Mouse (Mus musculus): ENCODE data around the gene Pdik1l. TPM values are rescaled to one million over a fixed set of nuclear protein-coding genes. Genes with fewer than 3 reads are reported as not detected.

Pdik1l gene
- polyA plus RNA-seq, 1 experiment from 2014 or later: 14.9 TPM

Other genes with a start within 250 kb of the Pdik1l start
- gene Zfp683, start 234.1 kb downstream of the Pdik1l start, polyA plus RNA-seq (2016; fragmentation: Nextera tagmentation; extraction: Ambion mirVana): not detected in 2 replicates
- gene Crybg2, start 227.1 kb downstream of the Pdik1l start, polyA plus RNA-seq (2016; fragmentation: Nextera tagmentation; extraction: Ambion mirVana): 0.71 and 0.82 TPM in 2 replicates
- 18.5 and 21.5 TPM in 2 replicates for gene Cd52, start 192.8 kb downstream of the Pdik1l start, polyA plus RNA-seq (2016; fragmentation: Nextera tagmentation; extraction: Ambion mirVana)
- gene Ubxn11, start 185.3 kb downstream of the Pdik1l start, polyA plus RNA-seq (2016; fragmentation: Nextera tagmentation; extraction: Ambion mirVana): 3.4 and 3.7 TPM in 2 replicates
- 187 and 205 TPM in 2 replicates for gene Sh3bgrl3, start 159.1 kb downstream of the Pdik1l start, polyA plus RNA-seq (2016; fragmentation: Nextera tagmentation; extraction: Ambion mirVana)
- gene Cep85, start 100.8 kb downstream of the Pdik1l start, polyA plus RNA-seq (2016; fragmentation: Nextera tagmentation; extraction: Ambion mirVana): 37.5 and 38.0 TPM in 2 replicates
- not detected in 2 replicates for gene Gm7534, start 84.9 kb downstream of the Pdik1l start, polyA plus RNA-seq (2016; fragmentation: Nextera tagmentation; extraction: Ambion mirVana)
- gene Catsper4, start 60.5 kb downstream of the Pdik1l start, polyA plus RNA-seq (2016; fragmentation: Nextera tagmentation; extraction: Ambion mirVana): not detected in 2 replicates
- gene Cnksr1, start 49.5 kb downstream of the Pdik1l start, polyA plus RNA-seq (2016; fragmentation: Nextera tagmentation; extraction: Ambion mirVana): 0.19 TPM in 1 of 2 replicates, not detected in the other
- 0.30 and 0.48 TPM in 2 replicates for gene E130218I03Rik, start 44.2 kb downstream of the Pdik1l start, polyA plus RNA-seq (2016; fragmentation: Nextera tagmentation; extraction: Ambion mirVana)
- gene Zfp593, start 42.3 kb downstream of the Pdik1l start, polyA plus RNA-seq (2016; fragmentation: Nextera tagmentation; extraction: Ambion mirVana): 15.7 and 16.5 TPM in 2 replicates
- gene Gm30191, start 41.0 kb downstream of the Pdik1l start, polyA plus RNA-seq (2016; fragmentation: Nextera tagmentation; extraction: Ambion mirVana): not detected in 2 replicates
- gene Grrp1, start 33.8 kb downstream of the Pdik1l start, polyA plus RNA-seq (2016; fragmentation: Nextera tagmentation; extraction: Ambion mirVana): 1.5 and 1.8 TPM in 2 replicates
- gene Trim63, start 27.2 kb upstream of the Pdik1l start, polyA plus RNA-seq (2016; fragmentation: Nextera tagmentation; extraction: Ambion mirVana): 0.20 and 0.23 TPM in 2 replicates
- not detected in 2 replicates for gene Slc30a2, start 55.3 kb upstream of the Pdik1l start, polyA plus RNA-seq (2016; fragmentation: Nextera tagmentation; extraction: Ambion mirVana)
- 0.25 and 0.36 TPM in 2 replicates for gene Extl1, start 96.0 kb upstream of the Pdik1l start, polyA plus RNA-seq (2016; fragmentation: Nextera tagmentation; extraction: Ambion mirVana)
- gene Pafah2, start 108.4 kb upstream of the Pdik1l start, polyA plus RNA-seq (2016; fragmentation: Nextera tagmentation; extraction: Ambion mirVana): 4.7 and 5.2 TPM in 2 replicates
- gene Stmn1, start 180.4 kb upstream of the Pdik1l start, polyA plus RNA-seq (2016; fragmentation: Nextera tagmentation; extraction: Ambion mirVana): 558 and 570 TPM in 2 replicates
- gene Paqr7, start 208.8 kb upstream of the Pdik1l start, polyA plus RNA-seq (2016; fragmentation: Nextera tagmentation; extraction: Ambion mirVana): 6.5 and 7.2 TPM in 2 replicates
- 26.9 and 27.6 TPM in 2 replicates for gene Aunip, start 223.1 kb upstream of the Pdik1l start, polyA plus RNA-seq (2016; fragmentation: Nextera tagmentation; extraction: Ambion mirVana)
- 69.3 and 72.1 TPM in 2 replicates for gene Mtfr1l, start 247.5 kb upstream of the Pdik1l start, polyA plus RNA-seq (2016; fragmentation: Nextera tagmentation; extraction: Ambion mirVana)

Data from liver, embryonic 12.5 days (tissue).